Mouse (Mus musculus) cortical plate, adult 2 months (tissue): ENCODE measurements around the gene Tmem45b.

Experiments used
- CTCF ChIP-seq: fragments of 200-500 bp; IDR thresholded peaks from 2 replicates; pipeline ENCODE4 v1.5.1; 2011; ENCODE audit warnings: mild to moderate bottlenecking, control low read depth, low read length; ENCODE audit not compliant: insufficient read depth; ENCODE audit errors: extremely low read depth
- POLR2A ChIP-seq: fragments of 200-500 bp; IDR thresholded peaks from 2 replicates; pipeline ENCODE4 v1.6.1; 2011; ENCODE audit warnings: mild to moderate bottlenecking, low read length, control low read depth; ENCODE audit not compliant: insufficient read depth; ENCODE audit errors: extremely low read depth

GRCm38 (mm10) chr9:31433431-31433830 lies 30.8 kb downstream of the Tmem45b start:
- TF ChIP-seq POLR2A (no peak), CTCF (no peak)
